Mouse (Mus musculus) neural tube, embryonic 13.5 days (tissue): ENCODE measurements around the gene Ap2a2. TPM values are rescaled to one million over a fixed set of nuclear protein-coding genes. Genes with fewer than 3 reads are reported as not detected.

Experiments used
- ATAC-seq: fragments of 200-750 bp; cut with Nextera tagmentation; 2 replicates; pipeline ENCODE4 v1.8.0; 2017; ENCODE audit warnings: low read depth, mild to moderate bottlenecking, moderate TSS enrichment, moderate library complexity
- H3K27ac ChIP-seq: fragments of 300-500 bp; sonication (generic); replicated peaks from 2 replicates; pipeline ENCODE4 v1.5.1; 2015; ENCODE audit warnings: moderate library complexity, mild to moderate bottlenecking, inconsistent platforms
- H3K27me3 ChIP-seq: fragments of 300-500 bp; sonication (generic); 2 replicates; pipeline ENCODE4 v1.6.1; 2015; ENCODE audit warnings: mild to moderate bottlenecking, inconsistent platforms
- H3K36me3 ChIP-seq: fragments of 300-500 bp; sonication (generic); 2 replicates; pipeline ENCODE4 v1.6.1; 2015; ENCODE audit warnings: mild to moderate bottlenecking, inconsistent platforms
- H3K4me1 ChIP-seq: fragments of 300-500 bp; sonication (generic); replicated peaks from 2 replicates; pipeline ENCODE4 v1.6.1; 2015; ENCODE audit warnings: inconsistent platforms
- H3K4me2 ChIP-seq: fragments of 300-500 bp; sonication (generic); 2 replicates; pipeline ENCODE4 v1.6.1; 2015; ENCODE audit warnings: inconsistent platforms, mild to moderate bottlenecking, moderate library complexity
- H3K4me3 ChIP-seq: fragments of 300-500 bp; sonication (generic); 2 replicates; pipeline ENCODE4 v1.5.1; 2015; ENCODE audit warnings: mild to moderate bottlenecking, inconsistent platforms
- H3K9ac ChIP-seq: fragments of 300-500 bp; sonication (generic); 2 replicates; pipeline ENCODE4 v1.6.1; 2015; ENCODE audit warnings: moderate library complexity, mild to moderate bottlenecking, inconsistent platforms
- H3K9me3 ChIP-seq: fragments of 300-500 bp; sonication (generic); 2 replicates; pipeline ENCODE4 v1.6.1; 2016; ENCODE audit warnings: inconsistent platforms
- WGBS: fragments of 180-500 bp; shearing (Covaris S2); methylation state at CpG from one replicate; pipeline ENCODE4 v1.1.7; 2015; 5-methylcytosine and 5-hydroxymethylcytosine counted together
- polyA plus RNA-seq: library from polyadenylated mRNA; unstranded; fragments of >200 nt; fragmentation: Nextera tagmentation; extraction: Ambion mirVana; gene quantifications from 2 replicates; pipeline ENCODE4 v1.2.1, GENCODE M21; 2015

Ap2a2 gene
- polyA plus RNA-seq, 1 experiment from 2014 or later, result 109 TPM

DNA sequence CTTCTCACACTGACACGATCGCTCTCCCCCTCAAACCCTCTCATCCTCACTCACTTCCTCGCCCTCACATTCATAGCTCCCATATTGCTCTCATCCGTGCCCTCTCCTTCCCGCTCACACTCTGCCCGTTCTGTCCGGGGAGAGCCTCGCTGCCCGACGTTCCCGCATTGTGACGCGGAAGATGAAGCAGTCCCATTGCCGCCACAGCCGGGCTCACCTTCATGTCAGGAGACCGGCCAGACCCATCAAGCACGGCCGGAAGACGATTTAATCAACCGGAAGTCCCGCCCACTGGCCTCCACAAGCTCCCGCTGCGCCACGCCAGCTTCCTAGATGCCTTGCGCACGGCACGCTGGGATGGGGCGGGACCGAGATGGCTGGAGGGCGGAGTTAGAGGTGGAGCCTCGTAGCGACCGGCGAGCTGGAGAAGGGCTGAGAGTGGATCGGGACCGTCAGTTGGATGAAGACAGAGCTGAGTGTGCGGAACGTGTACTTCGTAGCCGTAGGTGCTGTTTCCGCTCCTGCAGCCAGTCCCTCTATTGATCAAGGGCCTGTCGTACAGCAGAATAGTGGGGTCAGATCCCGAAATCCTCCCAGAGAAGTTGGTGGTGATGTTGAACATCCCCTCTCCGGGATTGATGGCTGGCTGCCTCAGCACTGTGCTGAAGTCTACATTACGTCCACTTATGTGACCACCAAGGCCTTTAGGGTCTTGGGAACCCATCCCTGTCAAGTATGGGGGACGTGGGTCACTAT, 22.2 kb upstream of the Ap2a2 start, which contains the start of gene Chid1:
Gene Chid1, minus strand, starts transcription at position 302 of the 756 bp plus-strand sequence.
- Histone ChIP-seq H3K4me3 (peak within 1 kb of the TSS; percentile 63), H3K36me3 (no peaks in the 10 kb centered on the region), H3K9me3 (no peaks in the 10 kb centered on the region), H3K4me2 (peak within 1 kb of the TSS; percentile 88), H3K27me3 (0 out of 2 replicates have a peak, but pooled peaks cover 3% of the 10 kb centered on the region), H3K27ac (peak within 1 kb of the TSS; percentile 80), H3K4me1 (peaks cover 26% of the 10 kb centered on the region), H3K9ac (peak within 1 kb of the TSS; percentile 89)
- ATAC-seq, result peak; percentile 97
- 1% methylated on average over 46 of the region's 46 CpGs for WGBS

GRCm38 (mm10) chr7:141540312-141541081, 21.5 kb upstream of the Ap2a2 start:
- peak overlapping the region; percentile 63 for H3K4me3 ChIP-seq
- H3K36me3 ChIP-seq, result no peaks in the 10 kb centered on the region
- H3K4me2 ChIP-seq, result peak overlapping the region; percentile 88
- peaks cover 26% of the 10 kb centered on the region for H3K4me1 ChIP-seq
- 51% methylated on average over 13 of the region's 13 CpGs for WGBS
- H3K27me3 ChIP-seq, result 0 out of 2 replicates have a peak, but pooled peaks cover 3% of the 10 kb centered on the region
- no peaks in the 10 kb centered on the region for H3K9me3 ChIP-seq
- peak; percentile 57 for ATAC-seq
- H3K9ac ChIP-seq, result peak overlapping the region; percentile 73
- peak overlapping the region; percentile 80 for H3K27ac ChIP-seq

GRCm38 (mm10) chr7:141541681-141542080, 20.3 kb upstream of the Ap2a2 start:
- no peak overlapping the region for H3K27ac ChIP-seq
- H3K4me3 ChIP-seq, result no peak overlapping the region
- H3K27me3 ChIP-seq, result 0 out of 2 replicates have a peak, but pooled peaks cover 3% of the 10 kb centered on the region
- no peak overlapping the region for H3K9ac ChIP-seq
- H3K4me1 ChIP-seq, result peaks cover 26% of the 10 kb centered on the region
- H3K9me3 ChIP-seq, result no peaks in the 10 kb centered on the region
- no peak for ATAC-seq
- 86% methylated on average over 4 of the region's 4 CpGs for WGBS
- no peak overlapping the region for H3K4me2 ChIP-seq
- no peaks in the 10 kb centered on the region for H3K36me3 ChIP-seq

DNA sequence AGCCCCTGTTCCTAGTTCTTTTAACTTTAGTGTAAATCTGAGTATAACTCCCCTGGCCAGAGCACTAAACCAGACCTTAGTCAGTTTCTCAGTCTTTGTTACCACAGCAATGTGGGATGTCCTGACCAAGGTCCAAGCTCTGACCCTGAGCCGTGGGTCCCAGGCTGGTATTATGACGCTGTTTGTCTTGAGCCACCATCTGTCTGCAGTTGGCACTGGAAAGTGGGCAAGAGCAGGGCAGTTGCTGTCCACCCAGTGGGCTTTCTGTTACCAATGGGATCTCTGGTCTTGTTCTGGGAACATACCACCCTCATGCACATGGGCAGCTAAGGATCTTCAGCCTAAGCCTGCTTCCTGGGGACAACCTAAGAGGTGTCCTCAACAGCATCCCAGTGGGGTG, 19.4 kb upstream of the Ap2a2 start:
- H3K9ac ChIP-seq, result no peak overlapping the region
- no peak for ATAC-seq
- no peak overlapping the region for H3K4me3 ChIP-seq
- no peak overlapping the region for H3K27ac ChIP-seq
- 81% methylated on average over 2 of the region's 2 CpGs for WGBS
- H3K4me2 ChIP-seq, result no peak overlapping the region
- peaks cover 26% of the 10 kb centered on the region for H3K4me1 ChIP-seq
- no peaks in the 10 kb centered on the region for H3K9me3 ChIP-seq
- 0 out of 2 replicates have a peak, but pooled peaks cover 3% of the 10 kb centered on the region for H3K27me3 ChIP-seq
- no peaks in the 10 kb centered on the region for H3K36me3 ChIP-seq

DNA sequence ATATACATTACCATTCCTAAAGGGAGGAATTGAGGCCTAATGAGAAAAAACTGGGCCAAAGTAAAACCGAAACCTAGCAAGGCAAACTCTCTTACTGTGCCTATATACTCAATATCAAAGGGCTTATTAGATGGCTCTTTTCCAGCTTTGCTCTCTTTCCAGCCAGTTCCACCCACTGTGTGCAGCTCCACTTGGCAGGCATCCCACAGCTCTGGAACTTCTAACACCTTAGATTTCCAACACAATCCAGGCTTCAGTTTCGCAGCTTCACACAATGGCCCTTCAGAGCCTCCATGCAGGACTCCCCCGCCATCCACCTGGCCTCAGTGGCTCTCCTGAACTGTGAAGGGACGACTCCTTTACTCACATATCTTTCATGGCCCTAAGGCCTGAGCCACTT, 17.3 kb upstream of the Ap2a2 start:
- ATAC-seq, result no peak
- no peak overlapping the region for H3K27ac ChIP-seq
- 79% methylated on average over 4 of the region's 4 CpGs for WGBS
- H3K27me3 ChIP-seq, result 0 out of 2 replicates have a peak, but pooled peaks cover 3% of the 10 kb centered on the region
- H3K4me3 ChIP-seq, result no peak overlapping the region
- H3K9me3 ChIP-seq, result no peaks in the 10 kb centered on the region
- H3K36me3 ChIP-seq, result no peaks in the 10 kb centered on the region
- peaks cover 13% of the 10 kb centered on the region for H3K4me1 ChIP-seq
- H3K4me2 ChIP-seq, result no peak overlapping the region
- no peak overlapping the region for H3K9ac ChIP-seq

- H3K27ac ChIP-seq, result no peak overlapping the region
- 90% methylated on average over 3 of the region's 3 CpGs for WGBS
- no peaks in the 10 kb centered on the region for H3K36me3 ChIP-seq
- H3K9me3 ChIP-seq, result no peaks in the 10 kb centered on the region
- no peak overlapping the region for H3K4me2 ChIP-seq
- H3K27me3 ChIP-seq, result no peaks in the 10 kb centered on the region
- no peak for ATAC-seq
- H3K4me3 ChIP-seq, result no peak overlapping the region
- H3K4me1 ChIP-seq, result no peaks in the 10 kb centered on the region
- no peak overlapping the region for H3K9ac ChIP-seq
These were observed 12.4 kb upstream of the Ap2a2 start for GRCm38 (mm10) chr7:141549432-141550061.

GRCm38 (mm10) chr7:141550464-141550863, 11.5 kb upstream of the Ap2a2 start:
- H3K36me3 ChIP-seq, result no peaks in the 10 kb centered on the region
- H3K27me3 ChIP-seq, result no peaks in the 10 kb centered on the region
- ATAC-seq, result no peak
- no peak overlapping the region for H3K4me2 ChIP-seq
- H3K27ac ChIP-seq, result no peak overlapping the region
- WGBS, result 72% methylated on average over 2 of the region's 2 CpGs
- H3K4me3 ChIP-seq, result no peak overlapping the region
- H3K9ac ChIP-seq, result no peak overlapping the region
- no peaks in the 10 kb centered on the region for H3K4me1 ChIP-seq
- H3K9me3 ChIP-seq, result no peaks in the 10 kb centered on the region

DNA sequence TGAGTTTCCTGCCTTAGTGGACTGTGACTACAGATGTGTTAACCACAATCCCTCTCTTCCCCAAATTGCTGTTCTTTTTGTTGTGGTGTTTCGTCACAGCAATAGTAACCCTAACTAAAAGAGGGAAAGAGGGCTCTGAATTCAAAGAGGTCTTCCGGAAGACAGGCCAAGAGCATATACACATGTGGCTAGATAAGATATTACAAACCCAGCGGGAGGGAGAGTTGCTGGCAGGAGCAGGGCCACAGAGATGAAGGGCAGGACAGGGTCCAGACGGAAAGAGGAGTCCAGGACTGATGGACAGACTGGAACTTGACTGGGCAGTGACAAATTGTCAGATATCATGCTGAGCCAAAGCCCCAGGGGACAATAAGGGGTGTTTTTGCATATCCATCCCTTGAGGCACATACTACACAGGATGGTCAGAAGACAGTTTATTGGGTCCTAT, 3.6 kb upstream of the Ap2a2 start:
- no peak for ATAC-seq
- WGBS, result 79% methylated on average over 4 of the region's 4 CpGs
- Histone ChIP-seq H3K4me3 (no peak overlapping the region), H3K36me3 (no peaks in the 10 kb centered on the region), H3K27me3 (no peaks in the 10 kb centered on the region), H3K4me1 (peaks cover 14% of the 10 kb centered on the region), H3K9me3 (no peaks in the 10 kb centered on the region), H3K9ac (no peak overlapping the region), H3K4me2 (no peak overlapping the region), H3K27ac (no peak overlapping the region)

- no peak overlapping the region for H3K4me2 ChIP-seq
- H3K9ac ChIP-seq, result no peak overlapping the region
- H3K4me1 ChIP-seq, result peaks cover 20% of the 10 kb centered on the region
- H3K4me3 ChIP-seq, result no peak overlapping the region
- ATAC-seq, result no peak
- H3K27me3 ChIP-seq, result no peaks in the 10 kb centered on the region
- H3K27ac ChIP-seq, result no peak overlapping the region
- H3K9me3 ChIP-seq, result no peaks in the 10 kb centered on the region
- no peaks in the 10 kb centered on the region for H3K36me3 ChIP-seq
These were observed 3.0 kb upstream of the Ap2a2 start for GRCm38 (mm10) chr7:141558946-141559345.

DNA sequence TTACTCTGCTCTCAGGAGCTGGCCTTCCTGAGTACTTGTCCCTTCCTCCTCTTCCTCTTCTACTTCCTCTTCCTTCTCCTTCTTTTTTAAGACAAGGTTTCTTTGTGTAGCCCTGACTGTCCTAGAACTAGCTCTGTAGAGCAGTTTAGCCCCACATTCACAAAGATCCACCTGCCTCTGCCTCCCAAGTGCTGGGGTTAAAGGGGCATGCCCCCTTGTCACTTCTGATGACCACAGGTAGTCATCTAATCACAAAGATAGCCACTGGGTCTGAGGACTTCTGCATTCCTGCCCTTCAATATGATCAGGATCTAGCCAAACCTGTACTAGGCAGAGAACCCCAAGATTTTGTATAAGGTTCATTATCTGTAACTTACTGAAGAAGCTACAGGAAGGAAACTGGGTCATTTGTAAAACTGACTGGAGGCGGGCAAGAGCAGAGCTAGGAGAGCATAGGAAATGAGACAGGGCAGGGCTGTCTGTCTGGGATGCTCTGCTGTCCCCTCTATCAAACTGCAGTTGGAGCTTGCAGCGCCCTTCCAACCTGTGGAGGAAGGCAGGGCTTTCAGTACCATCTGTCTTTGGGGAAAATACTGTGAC, 2.1 kb upstream of the Ap2a2 start:
- H3K9me3 ChIP-seq, result no peaks in the 10 kb centered on the region
- no peaks in the 10 kb centered on the region for H3K36me3 ChIP-seq
- no peak overlapping the region for H3K9ac ChIP-seq
- no peaks in the 10 kb centered on the region for H3K27me3 ChIP-seq
- H3K4me1 ChIP-seq, result peaks cover 28% of the 10 kb centered on the region
- H3K4me2 ChIP-seq, result no peak overlapping the region
- H3K27ac ChIP-seq, result no peak overlapping the region
- 69% methylated on average over 2 of the region's 2 CpGs for WGBS
- H3K4me3 ChIP-seq, result no peak overlapping the region
- ATAC-seq, result no peak

DNA sequence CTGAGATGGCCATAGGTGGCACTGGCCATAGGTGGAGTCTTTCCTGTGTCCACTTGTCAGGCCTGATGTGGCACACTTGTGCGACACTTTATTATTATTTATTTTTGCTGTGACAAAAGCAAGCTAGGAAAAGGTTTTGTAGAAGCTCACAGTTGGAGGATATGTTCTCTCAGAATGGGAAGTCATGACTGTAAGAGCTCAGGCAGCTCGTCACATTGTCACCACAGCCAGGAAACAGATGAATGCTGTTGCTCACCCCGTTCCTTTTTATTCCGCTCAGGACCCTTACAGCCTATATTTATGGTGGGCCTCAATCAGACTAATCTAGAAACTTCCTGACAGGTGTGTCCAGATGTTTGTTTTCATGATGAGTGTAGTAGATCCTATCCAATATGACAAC, 1.5 kb upstream of the Ap2a2 start:
- 84% methylated on average over 4 of the region's 4 CpGs for WGBS

More for the DNA sequence above, 1.5 kb upstream of the Ap2a2 start:
- Histone ChIP-seq H3K27ac (no peak overlapping the region), H3K27me3 (no peaks in the 10 kb centered on the region), H3K9ac (no peak overlapping the region), H3K4me2 (no peak overlapping the region), H3K9me3 (no peaks in the 10 kb centered on the region), H3K4me1 (peaks cover 31% of the 10 kb centered on the region), H3K36me3 (peaks cover 3% of the 10 kb centered on the region; the same call in 1 of the 2 replicates), H3K4me3 (no peak overlapping the region)
- ATAC-seq, result no peak
